Mouse (Mus musculus) ES-E14 (cell line): ENCODE results near the gene Tead1.

Experiments used
- CHD2 ChIP-seq: IDR thresholded peaks from 2 replicates; pipeline ENCODE4 v1.6.1; 2014; ENCODE audit warnings: mild to moderate bottlenecking, low read depth, low read length, inconsistent platforms
- HCFC1 ChIP-seq: IDR thresholded peaks from 2 replicates; pipeline ENCODE4 v1.6.1; 2012; ENCODE audit warnings: low read length, inconsistent platforms, borderline replicate concordance; ENCODE audit not compliant: insufficient read depth
- MAFK ChIP-seq: IDR thresholded peaks from 2 replicates; pipeline ENCODE4 v1.6.1; 2014; ENCODE audit warnings: mild to moderate bottlenecking, low read depth, low read length, inconsistent platforms; ENCODE audit not compliant: insufficient read depth
- ZC3H11A ChIP-seq: IDR thresholded peaks from 2 replicates; pipeline ENCODE4 v1.6.1; 2012; ENCODE audit warnings: low read depth, mild to moderate bottlenecking, inconsistent platforms, low read length, borderline replicate concordance

- no peak for TF ChIP-seq HCFC1
- no peak for TF ChIP-seq ZC3H11A
- no peak for TF ChIP-seq CHD2
- TF ChIP-seq MAFK, result no peak
Observed at GRCm38 (mm10) chr7:112780910-112781309, 101.8 kb downstream of the Tead1 start.
